Mouse (Mus musculus): ENCODE data around the gene 2700097O09Rik.
"Not testable (repeated sequence)": the region's sequence is repeated elsewhere in the genome, so short reads cannot be mapped to it uniquely, and the experiment has no call there.

2700097O09Rik gene

DNA sequence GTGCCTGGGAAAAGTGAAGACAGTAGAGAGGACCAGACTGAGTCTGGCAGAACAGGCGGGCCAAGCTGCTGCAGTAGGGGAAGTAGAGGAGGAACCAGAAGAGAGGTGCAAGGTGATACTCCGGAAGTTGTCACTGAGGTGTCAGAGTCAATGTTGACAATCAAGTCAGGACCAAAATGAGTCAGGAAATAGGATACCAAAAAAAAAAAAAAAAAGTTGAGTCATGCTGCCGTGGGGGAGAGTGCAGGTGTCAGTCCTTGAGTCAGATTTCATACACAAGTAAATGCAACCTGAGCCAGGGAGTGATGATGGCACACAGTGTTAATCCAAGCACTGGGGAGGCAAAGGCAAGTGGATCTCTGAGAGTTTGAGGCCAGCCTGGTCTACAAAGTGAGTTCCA lies 52.8 kb downstream of the 2700097O09Rik start:
- no peak for DNase-seq

DNA sequence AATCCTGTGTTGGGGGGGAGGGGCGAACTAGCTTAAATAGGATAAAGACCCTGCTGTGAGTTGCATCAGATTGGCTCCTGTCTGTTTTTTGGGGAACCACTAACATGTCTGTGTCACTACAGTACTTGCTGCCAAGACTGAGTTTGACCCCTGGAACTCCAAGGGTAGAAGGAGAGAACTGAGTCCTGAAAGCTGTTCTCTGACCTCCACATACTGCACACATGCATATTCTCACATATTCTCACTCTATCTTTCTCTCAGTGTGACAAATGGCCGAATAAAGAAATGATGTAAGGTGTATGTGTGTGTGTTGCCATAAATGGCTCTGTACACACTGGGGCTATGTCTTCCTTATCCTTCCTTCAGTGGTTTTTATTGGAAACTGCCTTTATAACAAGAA lies 56.6 kb downstream of the 2700097O09Rik start:
- DNase-seq = no peak

DNA sequence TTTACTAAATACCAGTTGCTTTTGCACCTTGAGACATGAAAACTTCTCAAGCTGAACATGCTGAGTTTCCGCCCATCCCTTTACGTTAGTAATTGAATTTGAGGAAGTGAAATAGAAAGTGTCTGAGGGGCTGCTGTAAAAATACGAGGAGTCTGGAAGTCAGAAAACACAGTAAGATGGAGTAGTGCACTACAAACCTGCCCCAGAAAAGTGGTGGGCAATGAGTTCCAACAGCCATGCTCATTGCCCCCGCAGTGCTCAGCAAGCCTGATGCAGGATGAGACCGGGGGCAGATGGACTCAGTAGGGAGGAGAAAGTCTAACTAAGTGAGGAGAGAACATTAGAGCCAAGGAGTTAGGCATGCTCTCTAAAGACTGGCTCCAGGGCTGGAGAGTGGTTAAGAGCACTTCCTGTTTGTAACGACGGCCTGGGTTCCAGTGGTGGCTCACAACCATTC lies 60.5 kb downstream of the 2700097O09Rik start:
- no peak for DNase-seq

DNA sequence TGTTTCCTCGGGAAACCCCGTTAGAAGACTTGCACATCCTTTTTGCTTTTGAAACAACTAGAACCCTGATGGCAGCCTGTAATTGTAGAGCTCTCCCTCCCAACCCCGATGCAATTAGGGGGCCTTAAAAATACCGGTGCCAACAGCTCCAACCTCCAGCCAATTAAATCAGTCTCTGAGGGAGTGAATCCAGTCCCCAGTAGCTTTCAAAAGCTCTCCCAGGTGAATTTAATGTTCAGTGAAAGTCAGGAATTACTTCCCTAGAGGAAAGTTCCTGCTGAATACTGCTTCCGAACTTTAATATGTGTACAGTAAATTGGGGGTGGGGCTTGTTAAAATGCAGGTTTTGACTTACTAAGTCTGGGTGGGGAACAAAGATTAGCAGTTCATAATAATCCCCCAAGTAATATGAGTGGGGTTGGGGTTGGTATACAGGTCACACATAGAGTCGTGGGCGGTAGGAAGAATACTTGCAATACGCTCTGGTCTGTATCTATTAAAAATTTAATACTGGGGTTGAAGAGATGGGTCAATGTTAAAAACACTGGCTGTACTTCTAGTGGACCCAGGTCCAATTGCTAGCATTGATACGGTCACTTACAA lies 62.7 kb downstream of the 2700097O09Rik start:
- DNase-seq = no peak

DNA sequence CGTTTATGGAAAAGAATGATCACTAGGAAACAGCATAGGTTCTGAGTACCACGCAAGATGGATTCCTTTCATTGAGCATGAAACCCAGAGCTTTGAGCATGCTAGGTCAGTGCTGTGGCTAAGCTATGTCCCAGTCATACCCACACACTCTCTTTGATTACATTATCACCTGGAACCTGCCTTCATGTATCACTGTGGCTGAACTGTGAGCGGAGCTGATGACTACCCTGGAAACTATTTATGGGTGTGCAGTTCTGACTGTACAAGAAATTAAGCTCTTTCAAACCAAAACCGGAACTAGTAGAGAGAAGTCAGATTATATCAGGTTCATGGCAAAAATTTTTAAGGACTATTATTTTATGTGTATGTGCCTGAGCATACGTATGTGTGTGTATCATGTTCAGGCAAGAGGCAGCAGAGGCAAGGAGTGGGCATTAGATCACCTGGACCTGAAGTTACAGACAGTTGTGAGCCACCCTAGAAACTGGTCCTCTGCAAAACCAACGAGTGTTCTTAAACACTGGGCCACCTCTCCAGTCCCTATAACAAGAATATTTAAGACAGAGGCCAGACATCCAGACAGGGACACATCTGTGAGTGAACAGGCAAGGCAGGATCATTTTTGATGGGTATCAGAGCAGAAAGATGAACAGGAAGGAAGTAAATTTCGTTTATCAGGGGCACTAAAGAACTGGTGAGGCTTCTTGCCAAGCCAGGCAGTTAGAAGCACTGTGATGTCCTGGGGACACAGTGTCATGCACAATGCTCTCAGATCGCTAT lies 63.4 kb downstream of the 2700097O09Rik start:
- DNase-seq = no peak

DNA sequence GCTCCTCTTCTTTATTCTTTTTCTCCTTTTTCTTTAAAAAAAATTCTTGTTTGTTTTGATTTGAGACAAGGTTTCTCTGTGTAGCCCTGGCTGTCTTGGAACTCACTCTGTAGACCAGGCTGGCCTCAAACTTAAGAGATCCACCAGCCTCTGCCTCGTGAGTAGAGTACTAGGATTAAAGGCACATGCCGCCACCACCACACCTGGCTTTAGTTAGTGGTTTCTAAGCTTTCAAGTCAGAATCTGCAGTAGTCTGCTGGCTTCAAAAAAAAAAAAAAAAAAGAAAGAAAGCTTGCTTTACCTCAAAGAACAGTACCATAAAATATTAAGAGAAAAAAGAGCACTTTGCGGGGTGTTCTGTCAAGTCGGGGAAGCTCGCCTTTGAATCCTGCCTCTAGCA lies 64.5 kb downstream of the 2700097O09Rik start:
- DNase-seq = no peak

DNA sequence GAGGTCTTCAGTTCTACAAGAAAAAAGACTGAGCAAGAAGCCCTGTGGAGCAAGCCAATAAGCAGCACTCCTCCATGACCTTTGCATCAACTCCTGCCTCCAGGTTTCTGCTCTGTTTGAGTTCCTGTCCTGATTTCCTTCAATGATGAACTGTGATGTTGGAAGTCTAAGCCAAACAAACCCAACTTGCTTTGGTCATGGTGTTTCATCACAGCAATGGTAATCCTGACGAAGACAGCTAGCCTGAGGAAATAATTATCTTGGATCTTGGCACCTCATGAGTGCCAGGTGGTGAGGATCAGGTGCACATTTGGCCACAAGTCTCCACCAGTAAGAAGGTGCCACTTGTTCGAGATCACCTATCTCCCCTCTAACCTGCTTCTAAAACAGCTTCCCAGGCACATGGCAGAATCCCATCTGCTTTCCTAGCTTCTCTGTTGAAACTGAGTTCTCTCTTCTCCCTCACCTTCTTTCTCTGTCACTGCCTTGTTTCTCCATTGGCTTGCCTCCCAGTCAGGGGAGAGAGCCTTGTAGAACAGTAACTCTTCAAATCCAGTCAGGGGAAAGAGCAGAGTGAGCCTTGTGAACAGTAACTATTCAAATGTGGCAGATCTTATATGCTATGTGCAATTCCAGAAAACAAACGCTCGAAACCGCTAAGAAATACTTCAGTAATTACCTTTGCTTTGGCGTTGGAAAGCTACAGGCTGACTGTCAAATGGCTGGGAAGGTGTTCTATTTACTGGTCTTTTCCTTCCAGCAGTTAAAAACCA lies 66.1 kb downstream of the 2700097O09Rik start, which contains the start of gene Baz1a:
Baz1a (minus strand) TSS at position 723 of the 773 bp plus-strand sequence.
- DNase-seq = no peak

DNA sequence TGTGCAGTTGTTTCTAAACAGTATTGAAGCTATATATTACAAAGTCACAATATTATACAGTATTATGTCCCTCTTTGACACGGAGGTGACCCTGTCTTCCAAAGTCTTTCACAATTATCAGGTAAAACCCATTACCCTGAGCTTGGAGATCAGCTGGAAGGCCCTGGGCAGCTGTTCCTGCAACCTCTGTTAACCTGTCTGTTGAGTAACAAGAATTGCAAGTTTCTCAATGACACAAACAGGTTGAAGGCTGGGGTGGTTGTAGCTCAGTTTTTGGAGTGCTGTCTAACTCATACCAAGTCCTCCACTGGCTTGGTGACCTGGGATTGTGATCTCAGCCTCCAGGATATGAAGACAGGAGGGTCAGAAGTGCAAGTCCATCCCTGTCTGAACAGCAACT lies 66.9 kb downstream of the 2700097O09Rik start:
- no peak for DNase-seq

DNA sequence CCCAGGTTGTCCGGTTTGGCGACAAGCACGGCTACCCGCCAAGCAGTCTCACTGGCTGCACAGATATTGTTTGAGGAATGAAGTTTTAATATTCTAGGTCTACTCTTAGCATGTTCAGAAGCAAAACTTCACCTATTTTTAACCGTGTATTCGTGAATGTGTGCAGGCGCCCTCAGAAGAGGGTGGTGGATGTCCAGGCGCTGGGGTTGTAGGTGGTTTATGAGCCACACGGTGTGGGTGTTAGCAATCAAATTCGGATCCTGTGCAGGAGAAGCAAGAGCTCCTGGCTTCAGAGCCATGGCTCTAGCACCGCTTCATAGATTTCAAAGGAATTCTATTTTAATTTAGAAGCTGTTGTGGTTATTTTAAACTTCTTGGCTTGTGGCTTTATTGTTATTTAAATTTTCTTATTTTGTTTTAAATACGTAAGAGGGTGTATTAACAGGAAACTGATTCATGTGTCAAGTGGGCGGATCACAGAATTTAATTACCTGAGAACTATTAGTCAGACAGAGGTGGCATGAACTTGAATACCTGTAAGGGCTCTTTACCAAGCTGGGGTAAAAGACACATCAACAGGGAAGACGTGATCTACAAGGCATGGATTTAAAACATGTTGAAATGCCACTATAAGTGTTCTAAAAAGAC lies 72.4 kb downstream of the 2700097O09Rik start:
- no peak for DNase-seq

DNA sequence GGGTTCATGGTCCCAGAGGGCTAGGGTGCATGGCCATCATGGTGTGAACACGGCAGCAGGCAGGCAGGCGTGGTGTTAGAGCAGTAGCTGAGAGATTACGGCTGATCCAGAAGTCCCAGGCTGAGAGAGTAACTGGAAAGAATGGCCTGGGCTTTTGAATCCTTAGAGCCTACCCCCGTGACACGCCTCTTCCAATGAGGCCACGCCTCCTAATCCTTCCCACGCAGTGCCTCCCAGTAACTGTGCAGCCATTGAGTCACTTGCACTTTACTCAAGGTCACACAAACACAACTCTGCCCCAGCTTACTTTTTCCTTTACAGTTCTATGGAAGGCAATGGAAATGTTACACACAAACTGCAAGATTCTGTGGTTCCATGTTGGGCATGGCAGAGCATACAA lies 73.8 kb downstream of the 2700097O09Rik start:
- no peak for DNase-seq

DNA sequence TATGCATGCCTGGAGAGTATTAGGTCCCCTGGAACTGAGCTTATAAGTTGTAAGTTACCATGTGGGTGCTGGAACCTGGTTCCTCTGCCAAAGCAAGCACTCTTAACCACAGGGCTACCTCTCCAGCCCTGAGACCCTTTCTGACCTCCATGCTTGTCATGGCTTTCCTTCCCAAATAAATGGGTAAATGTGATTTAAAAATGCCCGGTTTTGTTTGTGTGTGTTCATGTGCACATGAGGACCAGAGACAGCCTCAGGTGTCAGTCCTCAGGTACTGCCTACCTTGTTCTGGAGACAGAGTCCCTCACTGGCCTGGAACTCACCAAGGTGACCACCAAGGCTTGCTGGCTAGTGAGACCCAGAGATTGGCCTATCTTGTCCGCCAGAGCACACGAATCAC lies 75.5 kb downstream of the 2700097O09Rik start:
- DNase-seq = no peak

DNA sequence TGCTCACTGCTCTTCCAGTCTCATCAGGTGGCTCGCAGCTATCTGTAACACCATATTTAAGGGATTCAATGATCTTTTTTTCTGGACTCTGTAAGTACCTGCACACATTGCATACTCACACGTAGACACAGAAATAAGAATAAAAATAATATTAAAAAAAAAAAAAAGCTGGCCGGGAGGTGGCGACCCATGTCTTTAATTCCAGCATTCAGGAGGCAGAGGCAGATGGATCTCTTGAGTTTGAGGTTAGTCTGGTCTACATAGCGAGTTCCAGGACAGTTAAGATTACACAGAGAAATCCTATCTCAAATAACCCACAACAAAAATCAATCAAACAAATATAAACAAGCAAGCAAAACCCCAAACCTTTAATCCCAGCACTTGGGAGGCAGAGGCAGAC lies 76.1 kb downstream of the 2700097O09Rik start:
- no peak for DNase-seq

DNA sequence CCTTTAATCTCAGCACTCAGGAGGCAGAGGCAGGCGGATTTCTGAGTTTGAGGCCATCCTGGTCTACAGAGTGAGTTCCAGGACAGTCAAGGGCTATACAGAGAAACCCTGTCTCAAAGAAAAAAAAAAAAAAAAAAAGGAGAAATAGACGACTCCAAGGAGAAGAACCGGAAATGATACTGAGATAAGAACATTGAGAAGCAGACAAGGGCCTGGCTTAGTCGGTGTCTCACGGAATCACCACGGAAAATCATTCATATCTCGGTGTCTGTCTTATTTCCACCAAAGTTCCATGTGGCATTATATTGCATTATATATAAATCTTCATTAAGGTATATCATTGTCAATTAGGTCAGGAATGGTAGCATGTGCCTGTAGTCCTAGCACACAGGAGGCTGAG lies 77.4 kb downstream of the 2700097O09Rik start:
- not testable (repeated sequence) for DNase-seq

DNA sequence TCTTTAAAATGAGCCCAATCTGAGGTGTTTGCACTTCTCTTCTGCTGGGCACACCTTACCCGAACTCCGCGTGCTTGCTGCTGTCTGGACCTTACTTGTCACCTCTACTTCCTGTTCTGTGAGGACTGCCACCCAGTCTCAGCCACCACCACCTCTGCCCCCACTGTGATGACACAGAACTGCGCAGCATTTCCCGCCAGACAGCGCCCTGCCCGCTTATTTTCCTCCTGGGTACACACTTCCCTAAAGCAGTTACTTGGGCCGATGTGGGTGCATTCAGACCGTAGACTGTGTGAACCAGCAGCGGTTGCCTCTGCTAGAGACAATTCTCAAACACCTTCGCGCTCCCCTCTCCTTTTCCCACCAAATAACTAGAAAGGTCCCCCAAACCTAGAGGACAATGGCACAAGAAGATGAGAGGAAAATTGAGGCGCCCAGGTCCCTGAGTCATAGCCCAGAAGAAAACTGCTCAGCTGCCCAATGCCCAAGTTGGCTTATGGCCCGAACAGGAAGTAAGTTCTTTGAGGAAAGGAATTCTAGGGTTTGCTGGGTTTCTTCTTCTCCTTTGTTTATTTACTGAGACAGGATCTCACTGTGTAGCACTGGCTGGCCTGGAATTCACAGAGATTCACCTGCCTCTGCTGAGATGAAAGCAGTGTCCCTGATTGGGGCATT lies 80.8 kb downstream of the 2700097O09Rik start:
- DNase-seq = no peak

DNA sequence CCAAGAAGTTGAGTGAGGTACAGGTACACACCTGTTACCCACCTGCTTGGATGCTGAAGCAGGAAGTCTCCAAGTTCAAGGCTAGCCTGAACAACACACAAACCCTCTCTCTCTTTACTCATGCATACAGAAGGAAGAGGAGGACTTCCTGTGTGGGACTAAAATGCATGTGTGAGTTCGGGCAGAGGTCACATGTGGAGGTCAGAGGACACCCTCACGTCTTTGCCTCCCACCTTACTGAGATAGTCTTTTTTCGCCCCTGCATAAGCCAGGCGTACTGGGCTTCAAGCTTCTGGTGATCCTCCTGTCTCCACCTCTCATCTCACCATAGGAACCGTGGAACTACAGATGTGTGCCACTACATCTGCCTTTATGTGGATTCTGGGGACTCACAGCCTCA lies 81.5 kb downstream of the 2700097O09Rik start:
- DNase-seq = no peak

DNA sequence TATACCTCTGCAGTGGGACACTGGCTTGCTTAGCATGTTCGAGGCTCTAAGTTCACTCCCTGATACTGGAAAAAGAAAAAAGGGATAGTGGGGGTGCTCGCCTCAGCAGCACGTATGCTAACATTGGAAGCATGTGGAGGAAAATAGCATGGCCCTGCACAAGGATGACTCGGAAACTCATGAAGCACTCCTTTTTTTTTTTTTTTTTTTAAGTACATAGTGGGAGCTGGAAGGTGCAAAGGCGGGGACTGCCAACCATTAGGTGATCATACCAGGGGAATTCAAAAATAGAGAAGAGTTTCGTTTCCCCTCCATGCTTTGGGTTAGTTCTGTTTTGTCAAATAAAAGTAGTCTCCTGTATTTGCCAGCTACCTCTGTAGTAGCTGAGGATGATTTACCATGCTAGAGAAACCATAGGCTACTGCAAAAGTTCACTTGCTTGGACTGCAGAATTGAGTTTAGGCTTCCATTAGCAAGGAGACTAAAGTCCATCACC lies 82.9 kb downstream of the 2700097O09Rik start:
- DNase-seq = no peak

DNA sequence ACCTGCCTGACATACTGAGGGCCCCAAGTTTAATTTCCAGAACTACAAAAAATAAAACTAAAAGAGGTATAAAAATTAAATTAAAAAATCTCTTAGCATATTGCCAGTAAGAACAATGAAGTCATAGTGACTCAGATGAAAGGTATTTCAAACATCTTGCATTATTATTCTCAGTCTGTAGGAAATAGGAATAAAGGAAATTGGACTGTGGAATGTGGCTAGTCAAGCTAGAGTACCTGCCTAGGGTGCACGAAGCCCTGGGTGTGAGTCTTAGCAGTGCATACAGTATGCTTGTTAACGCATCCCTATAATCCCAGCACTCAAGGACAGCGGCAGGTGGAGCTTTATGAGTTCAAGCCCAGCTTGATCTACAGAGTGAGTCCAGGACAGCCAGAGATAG lies 83.9 kb downstream of the 2700097O09Rik start:
- DNase-seq = no peak

Data from cerebellum, adult 9-10 months (tissue).